Mouse (Mus musculus) T-helper 17 cell (primary cell): ENCODE measurements around the gene Atp5l.

Experiments
- in situ Hi-C, 2 experiments: fragments of 300-600 bp; cut with MboI, MseI; formaldehyde crosslinking; loops; 1 replicate in 1 of 2; 2 replicates in 1 of 2; pipeline ENCODE4 v1.15.1; 2025; ENCODE audit warnings: high pct_unique_total_duplicates in 2 of 2

Atp5l gene

GRCm38 (mm10) chr9:44899716-44900115 is 20.8 kb downstream of the Atp5l start:
- in situ Hi-C loops = no loop called here

GRCm38 (mm10) chr9:44897024-44897423 is 23.5 kb downstream of the Atp5l start:
- in situ Hi-C loops = no loop called here

- in situ Hi-C loops = no loop called here
Measured at GRCm38 (mm10) chr9:44892664-44893063, 27.9 kb downstream of the Atp5l start.

- in situ Hi-C loops = no loop called here
Measured at GRCm38 (mm10) chr9:44891210-44891609, 29.3 kb downstream of the Atp5l start.

GRCm38 (mm10) chr9:44890122-44890521 is 30.4 kb downstream of the Atp5l start:
- in situ Hi-C loops = no loop called here

- in situ Hi-C loops = no loop called here
Measured at GRCm38 (mm10) chr9:44888114-44888624, 32.4 kb downstream of the Atp5l start.

GRCm38 (mm10) chr9:44882981-44883569 is 37.5 kb downstream of the Atp5l start:
- in situ Hi-C loops = no loop called here

GRCm38 (mm10) chr9:44882436-44882980 is 38.0 kb downstream of the Atp5l start:
- in situ Hi-C loops = no loop called here

GRCm38 (mm10) chr9:44881941-44882435 is 38.6 kb downstream of the Atp5l start:
- in situ Hi-C loops = no loop called here

GRCm38 (mm10) chr9:44881221-44881871 is 39.2 kb downstream of the Atp5l start, which contains the start of gene Kmt2a:
Gene Kmt2a, minus strand, starts transcription at chr9:44881296.
- in situ Hi-C loops = no loop called here

GRCm38 (mm10) chr9:44880309-44881081 is 40.0 kb downstream of the Atp5l start:
- in situ Hi-C loops = no loop called here

GRCm38 (mm10) chr9:44879694-44880271 is 40.8 kb downstream of the Atp5l start:
- in situ Hi-C loops = no loop called here

GRCm38 (mm10) chr9:44878776-44879500 is 41.6 kb downstream of the Atp5l start:
- in situ Hi-C loops = no loop called here

- in situ Hi-C loops = no loop called here
Measured at GRCm38 (mm10) chr9:44877686-44878085, 42.9 kb downstream of the Atp5l start.

- in situ Hi-C loops = no loop called here
Measured at GRCm38 (mm10) chr9:44875476-44875875, 45.1 kb downstream of the Atp5l start.

GRCm38 (mm10) chr9:44874198-44874597 is 46.3 kb downstream of the Atp5l start:
- in situ Hi-C loops = loop anchor here in 1 of 2 experiments (5.0 kb wide), 1 partner anchor 48 kb away; the partner anchor contains the start of gene Atp5l

GRCm38 (mm10) chr9:44873665-44874064 is 46.9 kb downstream of the Atp5l start:
- in situ Hi-C loops = loop anchor here in 1 of 2 experiments (5.0 kb wide), 1 partner anchor 49 kb away; the partner anchor contains the start of gene Atp5l

- in situ Hi-C loops = no loop called here
Measured at GRCm38 (mm10) chr9:44868336-44869094, 52.0 kb downstream of the Atp5l start.

- in situ Hi-C loops = no loop called here
Measured at GRCm38 (mm10) chr9:44867664-44868063, 52.9 kb downstream of the Atp5l start.
